Comparison of ENCODE assay signal across 9 mouse cellular contexts in the genomic region with DNA sequence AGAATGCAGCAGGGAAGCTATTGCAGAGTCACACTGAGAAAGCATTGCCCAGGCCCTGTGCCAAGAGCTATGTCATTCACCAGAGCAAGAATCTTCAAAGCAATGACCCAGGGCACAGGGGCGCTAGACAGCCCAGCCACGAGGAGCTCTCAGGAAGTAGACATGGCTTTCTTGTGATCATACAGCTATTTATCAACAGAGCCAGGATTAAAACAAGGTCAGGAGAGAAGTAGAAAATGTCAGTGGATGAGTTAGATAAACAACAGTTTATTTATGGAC. TPM values are rescaled to one million over a fixed set of nuclear protein-coding genes. Genes with fewer than 3 reads are reported as not detected.
DNase-seq lines count a peak whose midpoint lies in the region; ATAC-seq lines count a peak whose summit lies in the region.
"Had no signal": no experiment of that assay in that cellular context is flagged by ENCODE, and none has a peak within 500 bp of the region (broad histone marks: within the 10 kb centered on the region; RNA-seq: fewer than 3 reads in every experiment).

No protein-coding gene starts in this region.

- H3K27me3 ChIP-seq in limb, embryonic 13.5 days: no peaks in the 10 kb centered on the region
- H3K27me3 ChIP-seq in limb, embryonic 10.5 days (ENCODE audit: low read depth, poor library complexity, severe bottlenecking): no peaks in the 10 kb centered on the region

- H3K4me3 ChIP-seq in limb, embryonic 13.5 days: no peak overlapping the region
- no peak overlapping the region for H3K4me3 ChIP-seq in limb, embryonic 10.5 days

- no peak overlapping the region for H3K9ac ChIP-seq in limb, embryonic 13.5 days

- peaks cover 18% of the 10 kb centered on the region for H3K4me1 ChIP-seq in limb, embryonic 13.5 days
- peaks cover 13% of the 10 kb centered on the region for H3K4me1 ChIP-seq in limb, embryonic 10.5 days

- no peaks in the 10 kb centered on the region for H3K36me3 ChIP-seq in limb, embryonic 13.5 days
- no peaks in the 10 kb centered on the region for H3K36me3 ChIP-seq in limb, embryonic 10.5 days

- no peak overlapping the region for H3K4me2 ChIP-seq in limb, embryonic 13.5 days (replicated peaks)

- no peak for DNase-seq in limb, embryonic 10.5 days (ENCODE audit: low spot score)
- peak; percentile 91 for DNase-seq in adrenal gland, postnatal 10 days
- peak; percentile 71 to 81 for DNase-seq in heart, adult 18-20 months
- peak; percentile 87 for DNase-seq in kidney, postnatal 14 days
- no peak for DNase-seq in yolk sac, embryonic 10.5 days (ENCODE audit: low spot score)
- DNase-seq in frontal cortex, postnatal 25 days (ENCODE audit: low spot score in 2 of 2): no peak
- DNase-seq in liver: no peak

- no peaks in the 10 kb centered on the region for H3K9me3 ChIP-seq in limb, embryonic 13.5 days
- H3K9me3 ChIP-seq in limb, embryonic 10.5 days (replicated peaks): no peaks in the 10 kb centered on the region

- no peak for ATAC-seq in limb, embryonic 13.5 days (ENCODE audit: low FRiP score, low read depth)

- peak overlapping the region; percentile 61; the same call in 1 of the 2 replicates for H3K27ac ChIP-seq in limb, embryonic 13.5 days
- no peak overlapping the region for H3K27ac ChIP-seq in limb, embryonic 10.5 days

- 24% methylated on average over 2 of the region's 2 CpGs for WGBS in limb, embryonic 13.5 days
- 36% methylated on average over 2 of the region's 2 CpGs for WGBS in limb, embryonic 10.5 days

RNA-seq across cellular contexts. Expression of a gene that starts 56.6 kb away (rescaled TPM):
- polyA plus RNA-seq in limb, embryonic 13.5 days (2015; fragmentation: Nextera tagmentation; extraction: Ambion mirVana): not detected in 2 replicates
- not detected in 2 replicates for polyA plus RNA-seq in limb, embryonic 10.5 days (2016; fragmentation: Nextera tagmentation; extraction: Ambion mirVana)
- not detected for total RNA-seq in adrenal gland, postnatal 10 days (2021)
- not detected for total RNA-seq in heart, adult 18-20 months (2021)
- total RNA-seq: hematopoietic stem cell, adult 5-6 weeks had no signal

Comparison
In these comparisons a context has a peak if more than half of its experiments do, and no peak if none do; other contexts are left out.
1. DNase-seq: peak in adrenal gland, postnatal 10 days (single experiment), heart, adult 18-20 months (2 of 2) and kidney, postnatal 14 days (single experiment); none in limb, embryonic 10.5 days (single experiment), yolk sac, embryonic 10.5 days (single experiment), frontal cortex, postnatal 25 days (0 of 2) and liver (single experiment).